24 mouse cellular contexts compared by ENCODE assay signal in genomic region chr10:60363426-60363825, GRCm38 (mm10). TPM values are rescaled to one million over a fixed set of nuclear protein-coding genes. Genes with fewer than 3 reads are reported as not detected.
"Had no signal": no experiment of that assay in that cellular context is flagged by ENCODE, and none has a peak within 500 bp of the region (broad histone marks: within the 10 kb centered on the region; RNA-seq: fewer than 3 reads in every experiment).

No protein-coding gene starts in this region.

- H3K27ac ChIP-seq: liver, embryonic 13.5 days; midbrain, embryonic 12.5 days had no signal

- DNase-seq: kidney, adult 18-20 months; kidney, adult 9 months; kidney, postnatal 14 days; layer of hippocampus, adult 9-11 months; liver, embryonic 13.5 days; lung, embryonic 14.5 days; lung, postnatal 10 days; lung, postnatal 36 days; retina, postnatal 1 day; right cerebral cortex, postnatal 25 days; thymus, adult 18-20 months; thymus, postnatal 36 days had no signal

- H3K4me3 ChIP-seq: layer of hippocampus, adult 2 months; liver, embryonic 13.5 days; midbrain, embryonic 12.5 days; myocyte; neural tube, embryonic 13.5 days had no signal

- H3K36me3 ChIP-seq: midbrain, embryonic 12.5 days; neural tube, embryonic 13.5 days had no signal

- H3K27me3 ChIP-seq: liver, embryonic 13.5 days; midbrain, embryonic 12.5 days; neural tube, embryonic 13.5 days had no signal

RNA-seq across cellular contexts. Expression of gene Gm17455, which starts 36.1 kb away (rescaled TPM):
- total RNA-seq: layer of hippocampus, adult 2 months; left cerebral cortex, adult 18-20 months; liver, adult 2 months; megakaryocyte progenitor cell, adult 5-6 weeks; megakaryocyte-erythroid progenitor cell, adult 5-6 weeks; monocyte, adult 5-6 weeks had no signal
- polyA plus RNA-seq: liver, adult 2 months; liver, embryonic 13.5 days; liver, embryonic 16.5 days; stomach, embryonic 16.5 days; testis, adult 2 months had no signal
